Comparison of ENCODE assay signal across 8 mouse cellular contexts in the genomic region with DNA sequence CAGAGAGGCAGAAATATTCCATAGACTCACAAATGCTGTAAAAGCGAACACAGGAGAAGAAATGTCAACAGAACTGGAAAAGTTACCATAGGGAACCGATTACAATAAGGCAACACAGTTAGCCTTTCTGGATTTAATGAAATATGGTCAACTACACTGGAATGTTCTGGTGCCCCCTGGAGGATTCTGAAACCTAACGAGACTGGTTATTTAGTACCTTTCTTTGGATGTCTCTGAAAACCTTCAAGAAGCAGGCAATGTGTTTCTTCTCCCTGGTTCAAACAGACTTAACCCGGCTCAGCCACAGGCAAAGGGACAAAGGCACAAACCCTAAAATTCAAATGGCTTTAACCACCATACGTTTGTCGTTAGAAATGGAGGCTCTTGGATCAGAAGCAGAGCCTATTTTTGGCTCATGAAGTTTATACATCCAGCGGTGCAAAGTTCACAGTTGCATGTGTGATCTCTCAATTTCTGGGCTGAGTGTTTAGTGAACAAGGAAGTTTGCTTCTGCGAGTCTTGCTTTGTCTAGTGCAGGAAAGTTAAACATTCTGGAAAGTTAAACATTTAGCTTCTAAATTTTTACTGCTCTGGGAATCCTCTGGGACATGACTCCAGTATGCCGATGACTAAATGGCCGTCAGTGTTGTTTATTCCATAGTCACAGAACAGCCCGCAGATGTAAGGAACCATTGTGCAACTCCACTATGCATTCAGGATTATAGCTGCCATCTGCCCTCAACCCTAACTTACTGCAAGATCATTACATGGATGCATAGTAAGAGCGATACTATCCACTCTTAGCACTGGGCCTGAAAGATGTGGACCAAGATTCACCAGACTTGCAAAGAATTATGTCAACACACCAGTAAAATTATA.
DNase-seq lines count a peak whose midpoint lies in the region; ATAC-seq and TF ChIP-seq lines count a peak whose summit lies in the region.

No protein-coding gene starts in this region.

- H3K79me2 ChIP-seq in heart, adult 2 months (replicated peaks; ENCODE audit: control insufficient read depth, insufficient read depth, low read length), result no peaks in the 10 kb centered on the region

- peak in 1 of 2 experiments; percentile 12 for DNase-seq in heart, adult 2 months
- no peak for DNase-seq in heart, embryonic 10.5 days (ENCODE audit: low spot score)
- peak; percentile 32 for DNase-seq in CD4-positive helper T cell, adult 2 months (ENCODE audit: low read depth, low spot score)
- DNase-seq in cerebellum, postnatal 36 days, result peak; percentile 22 to 59
- DNase-seq in hindbrain, postnatal 0 days (ENCODE audit: low spot score), result peak; percentile 52
- peak; percentile 40 for DNase-seq in limb, embryonic 10.5 days (ENCODE audit: low spot score)
- peak; percentile 3 for DNase-seq in retina, postnatal 7 days (ENCODE audit: low read depth, low spot score)

- no peak for TF ChIP-seq POLR2A in heart, adult 2 months (IDR thresholded peaks at IDR 0.05; ENCODE audit: insufficient read depth, low read depth, low read length)

- no peak for ATAC-seq in hindbrain, postnatal 0 days
- ATAC-seq in erythroblast, adult 5-6 weeks (replicated peaks; ENCODE audit: low FRiP score, poor library complexity, severe bottlenecking), result no peak

- TF ChIP-seq CTCF in heart, adult 2 months (IDR thresholded peaks at IDR 0.05), result peak; percentile 61
- peak; percentile 48 for TF ChIP-seq CTCF in hindbrain, postnatal 0 days (IDR thresholded peaks at IDR 0.05; ENCODE audit: low read depth)

- no peaks in the 10 kb centered on the region for H3K27me3 ChIP-seq in heart, adult 2 months (ENCODE audit: control insufficient read depth, insufficient read depth, low read length)
- no peaks in the 10 kb centered on the region for H3K27me3 ChIP-seq in heart, embryonic 10.5 days (ENCODE audit: insufficient read depth, poor library complexity, severe bottlenecking)
- H3K27me3 ChIP-seq in hindbrain, postnatal 0 days (ENCODE audit: insufficient read depth, low read length), result no peaks in the 10 kb centered on the region
- no peaks in the 10 kb centered on the region for H3K27me3 ChIP-seq in limb, embryonic 10.5 days (ENCODE audit: low read depth, poor library complexity, severe bottlenecking)

- no peak for TF ChIP-seq EP300 in heart, adult 2 months (IDR thresholded peaks at IDR 0.05; ENCODE audit: insufficient read depth, low read depth, low read length)

- H3K27ac ChIP-seq in heart, adult 2 months, result no peak overlapping the region
- H3K27ac ChIP-seq in heart, embryonic 10.5 days, result no peak overlapping the region
- no peak overlapping the region for H3K27ac ChIP-seq in hindbrain, postnatal 0 days
- peak overlapping the region; percentile 87 for H3K27ac ChIP-seq in limb, embryonic 10.5 days

- no peaks in the 10 kb centered on the region for H3K9me3 ChIP-seq in heart, embryonic 10.5 days
- H3K9me3 ChIP-seq in hindbrain, postnatal 0 days (ENCODE audit: low read length), result no peaks in the 10 kb centered on the region
- H3K9me3 ChIP-seq in limb, embryonic 10.5 days (replicated peaks), result no peaks in the 10 kb centered on the region

- no peaks in the 10 kb centered on the region for H3K36me3 ChIP-seq in heart, adult 2 months (ENCODE audit: control insufficient read depth, insufficient read depth, low read length)
- no peaks in the 10 kb centered on the region; the same call in 1 of the 2 replicates for H3K36me3 ChIP-seq in heart, embryonic 10.5 days
- no peaks in the 10 kb centered on the region for H3K36me3 ChIP-seq in hindbrain, postnatal 0 days (ENCODE audit: insufficient read depth, low read length)
- H3K36me3 ChIP-seq in limb, embryonic 10.5 days, result no peaks in the 10 kb centered on the region

- 69% methylated on average over 12 of the region's 12 CpGs for WGBS in heart, adult 2 months
- 81% methylated on average over 12 of the region's 12 CpGs for WGBS in heart, embryonic 10.5 days
- WGBS in hindbrain, postnatal 0 days, result 73% methylated on average over 12 of the region's 12 CpGs
- 70% methylated on average over 12 of the region's 12 CpGs for WGBS in limb, embryonic 10.5 days

- H3K4me1 ChIP-seq in heart, adult 2 months (ENCODE audit: control insufficient read depth, insufficient read depth, low read length), result no peaks in the 10 kb centered on the region
- H3K4me1 ChIP-seq in heart, embryonic 10.5 days, result peaks cover 13% of the 10 kb centered on the region; the same call in 1 of the 2 replicates
- H3K4me1 ChIP-seq in hindbrain, postnatal 0 days (ENCODE audit: insufficient read depth, low read length), result 0 out of 2 replicates have a peak, but pooled peaks cover 2% of the 10 kb centered on the region
- peaks cover 38% of the 10 kb centered on the region for H3K4me1 ChIP-seq in limb, embryonic 10.5 days

- H3K4me2 ChIP-seq in hindbrain, postnatal 0 days (ENCODE audit: low read depth, low read length), result no peak overlapping the region

- no peak overlapping the region for H3K4me3 ChIP-seq in heart, adult 2 months
- no peak overlapping the region for H3K4me3 ChIP-seq in heart, embryonic 10.5 days
- no peak overlapping the region for H3K4me3 ChIP-seq in hindbrain, postnatal 0 days (ENCODE audit: low read length)
- H3K4me3 ChIP-seq in limb, embryonic 10.5 days, result no peak overlapping the region

- H3K9ac ChIP-seq in heart, adult 2 months (ENCODE audit: low read depth, low read length), result no peak overlapping the region
- H3K9ac ChIP-seq in hindbrain, postnatal 0 days (replicated peaks; ENCODE audit: low read length), result no peak overlapping the region

- intact Hi-C loops in heart, adult 2 months (cut with DNase I), result loop anchor here (5.0 to 10.0 kb wide), 2 partner anchors 188 to 420 kb away; partner anchors contain the start of gene Glcci1
